Mouse (Mus musculus) mouse trophoblast stem cell (cell line): ENCODE results near the gene Dazl.
"Not testable (repeated sequence)": the region's sequence is repeated elsewhere in the genome, so short reads cannot be mapped to it uniquely, and the experiment has no call there.

Source experiments
- in situ Hi-C, 2 experiments: fragments of 300-500 bp; cut with MseI, MboI; formaldehyde crosslinking; loops; 2 replicates in 1 of 2; 3 replicates in 1 of 2; pipeline ENCODE4 v1.15.1; 2025

Gene Dazl

DNA sequence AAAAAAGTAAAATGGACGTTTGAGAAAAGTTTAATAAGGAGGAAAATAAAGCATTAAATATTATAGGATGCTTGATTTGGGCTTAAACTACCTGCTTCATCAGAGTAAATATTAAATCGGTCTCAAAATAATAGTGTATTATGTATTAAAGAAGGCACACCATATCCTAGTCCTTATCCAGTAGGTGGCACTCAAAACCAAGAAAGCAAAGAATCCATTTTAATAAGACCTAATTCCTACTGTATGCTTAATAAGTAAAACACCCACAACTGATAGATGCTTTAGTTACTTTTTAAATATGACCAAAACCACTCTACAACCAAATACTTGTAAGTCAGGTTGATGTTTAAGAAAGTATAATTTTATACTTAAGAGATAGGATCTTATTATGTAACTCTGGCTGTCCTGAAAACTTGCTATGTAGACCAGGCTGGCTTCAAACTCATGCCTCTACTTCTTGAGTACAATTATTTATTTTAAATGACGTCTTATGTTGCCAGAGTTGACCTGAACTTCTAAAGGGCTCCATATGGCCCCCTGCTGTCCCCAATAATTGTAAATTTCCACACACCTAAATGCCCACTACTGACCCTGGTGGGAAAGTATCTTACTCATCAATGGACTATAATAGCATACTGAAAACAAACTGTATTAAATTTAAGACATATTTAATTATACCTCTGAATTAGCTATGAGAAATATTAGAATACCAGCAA, 1.8 kb downstream of the Dazl start:
- in situ Hi-C loops, result loop anchor here in 1 of 2 experiments (25.0 kb wide), 1 partner anchor 496 kb away; no protein-coding TSS in a partner anchor

DNA sequence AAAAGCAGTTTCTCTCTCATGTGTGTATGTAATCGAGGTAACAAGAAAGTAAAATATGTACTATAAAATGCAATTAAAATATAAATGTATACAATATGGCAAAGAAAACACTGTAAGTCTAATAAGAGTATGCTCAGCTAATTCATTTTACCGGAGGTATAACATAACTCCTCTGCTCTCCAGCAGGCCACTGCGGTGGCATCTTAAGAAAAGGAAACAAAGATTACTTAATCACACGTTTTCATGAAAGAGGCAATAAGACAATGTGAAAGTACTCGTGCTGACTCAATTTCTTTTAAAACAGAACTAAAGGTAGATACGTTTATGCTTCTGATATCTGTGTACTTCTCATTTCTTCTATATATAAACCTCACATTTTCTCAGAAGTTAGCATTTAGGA, 8.6 kb downstream of the Dazl start:
- in situ Hi-C loops, result loop anchor here in 1 of 2 experiments (25.0 kb wide), 1 partner anchor 502 kb away; no protein-coding TSS in a partner anchor

DNA sequence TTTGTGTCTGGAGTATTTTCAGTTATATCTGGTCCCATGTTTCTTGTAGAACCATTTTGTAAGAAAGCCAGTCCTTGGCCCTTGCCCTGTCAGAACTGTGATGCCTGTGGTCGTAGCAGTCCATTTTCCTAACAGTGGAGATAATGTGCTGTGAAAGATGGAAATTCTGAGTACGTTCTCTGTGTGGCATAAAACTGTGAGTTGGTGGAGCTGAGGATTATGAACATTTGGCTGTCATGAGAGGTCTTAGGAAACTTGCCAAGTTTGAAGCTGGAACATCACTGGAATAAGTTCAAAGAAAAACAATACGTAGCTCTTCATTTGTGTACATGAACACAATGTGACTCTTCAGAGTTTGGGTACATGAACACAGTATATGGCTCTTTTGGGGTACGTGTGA, 31.8 kb downstream of the Dazl start:
- in situ Hi-C loops, result not testable (repeated sequence)

DNA sequence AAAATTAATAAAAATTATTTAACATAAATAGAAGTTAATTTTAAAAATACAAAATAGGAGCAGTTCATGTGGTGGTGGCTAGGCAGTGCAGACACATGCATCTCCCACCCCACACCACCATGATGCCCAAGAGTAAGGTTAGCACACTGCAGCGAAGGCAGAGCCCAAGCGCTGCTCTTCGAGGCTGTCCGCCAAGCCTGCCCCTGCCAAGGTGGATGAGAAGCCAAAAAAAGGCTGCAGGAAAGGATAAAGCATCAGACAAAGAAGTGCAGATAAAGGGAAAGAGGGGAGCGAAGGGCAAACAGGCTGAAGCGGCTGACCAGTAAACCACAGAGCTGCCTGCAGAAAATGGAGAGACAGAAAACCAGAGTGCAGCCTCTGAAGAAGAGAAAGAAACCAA, 32.6 kb downstream of the Dazl start:
- in situ Hi-C loops, result no loop called here

DNA sequence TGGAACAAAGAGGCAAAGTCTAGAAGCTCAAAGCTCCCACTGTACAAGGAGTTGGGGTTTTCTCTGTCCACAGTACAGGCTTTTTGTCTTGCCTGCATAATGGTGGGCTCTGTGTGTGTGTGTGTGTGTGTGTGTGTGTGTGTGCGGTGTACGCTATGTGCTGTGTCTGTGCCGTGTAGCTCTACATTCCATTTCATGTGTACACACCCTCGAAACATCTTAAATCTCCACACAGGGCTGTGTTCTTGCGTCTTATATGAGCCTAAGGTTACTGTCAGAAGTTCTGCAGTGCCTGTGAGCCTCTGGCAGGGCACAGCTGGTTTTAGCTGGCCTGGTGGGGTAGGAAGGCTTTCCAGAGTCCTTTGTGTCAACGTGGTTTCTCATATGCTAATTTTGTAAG, 46.8 kb downstream of the Dazl start:
- in situ Hi-C loops, result no loop called here

DNA sequence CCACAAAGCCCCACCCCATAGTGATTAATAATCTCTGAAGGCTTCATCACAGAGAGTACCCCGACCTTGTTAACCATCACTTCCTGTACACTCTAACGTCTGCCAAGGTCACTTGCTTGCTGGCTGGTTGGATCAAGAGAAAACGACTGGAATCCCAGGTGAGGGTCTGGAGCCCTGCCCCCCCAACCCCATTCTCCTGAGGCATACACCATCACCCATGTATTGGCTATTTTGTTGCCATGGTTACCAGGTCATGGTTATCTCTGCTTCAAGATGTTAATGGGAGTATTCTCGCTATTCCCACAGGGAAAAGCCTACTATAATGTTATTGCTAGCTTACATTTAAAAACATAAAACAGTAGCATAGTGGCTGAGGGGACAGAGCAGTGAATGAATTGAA, 48.8 kb downstream of the Dazl start:
- in situ Hi-C loops, result no loop called here

DNA sequence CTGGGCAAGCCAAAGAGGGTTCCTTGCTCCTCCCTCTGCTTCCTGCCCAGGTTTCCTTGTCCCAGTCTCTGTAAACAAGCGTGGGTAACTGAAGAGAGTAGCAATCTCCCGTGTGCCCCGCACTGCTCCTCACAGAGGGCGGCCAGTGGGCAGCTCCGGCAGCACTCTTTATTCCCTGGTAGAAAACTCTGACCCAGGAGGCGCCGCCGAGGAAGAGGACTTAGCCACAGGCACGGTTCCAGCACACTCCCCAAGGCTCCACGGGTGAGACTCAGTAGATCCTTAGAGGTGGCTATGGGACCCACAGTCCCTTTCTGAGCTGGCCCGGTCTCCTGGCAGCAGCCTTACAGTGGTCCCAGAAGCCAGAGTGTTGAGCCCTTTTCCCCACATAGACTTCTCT, 50.1 kb downstream of the Dazl start:
- in situ Hi-C loops, result no loop called here

DNA sequence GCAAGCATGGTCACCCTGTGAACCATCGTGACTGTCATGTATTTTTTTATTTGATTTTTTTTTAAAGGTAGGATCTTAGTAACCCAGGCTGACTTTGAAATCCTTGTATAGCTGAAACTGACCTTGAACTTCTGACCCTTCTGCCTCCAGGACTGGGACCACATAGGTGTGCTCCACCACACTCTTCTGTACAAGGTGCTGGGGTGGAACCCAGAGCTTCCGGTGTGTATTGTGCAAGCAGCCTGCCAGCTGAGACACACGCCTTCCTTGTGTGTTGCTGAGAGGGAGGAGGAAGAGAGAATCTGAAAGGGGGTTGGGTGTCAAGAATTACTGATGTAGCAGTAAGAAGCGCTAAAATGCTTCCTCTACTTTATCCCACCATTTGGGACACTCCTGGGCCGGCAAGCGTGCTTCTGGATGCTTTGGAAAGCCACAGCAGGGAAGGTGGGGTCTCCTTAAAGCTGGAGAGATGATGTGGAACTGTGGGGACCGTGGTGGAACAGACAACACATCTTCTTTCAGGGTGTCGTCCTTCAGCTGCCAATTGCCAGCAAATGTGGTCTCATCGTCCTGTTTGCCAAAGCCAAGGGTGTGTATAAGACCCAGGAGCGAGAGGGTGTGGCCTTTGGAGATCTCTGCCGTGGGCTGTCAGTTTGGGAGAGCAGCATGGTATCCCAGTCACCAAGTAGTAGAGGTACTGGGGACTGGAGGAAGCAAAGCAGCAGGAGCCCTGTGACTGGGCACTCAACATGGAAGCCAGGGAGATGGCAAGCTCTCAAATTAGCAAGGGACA, 55.4 kb downstream of the Dazl start:
- in situ Hi-C loops, result loop anchor here (5.0 to 10.0 kb wide), 2 partner anchors 283 to 286 kb away; no protein-coding TSS in a partner anchor

DNA sequence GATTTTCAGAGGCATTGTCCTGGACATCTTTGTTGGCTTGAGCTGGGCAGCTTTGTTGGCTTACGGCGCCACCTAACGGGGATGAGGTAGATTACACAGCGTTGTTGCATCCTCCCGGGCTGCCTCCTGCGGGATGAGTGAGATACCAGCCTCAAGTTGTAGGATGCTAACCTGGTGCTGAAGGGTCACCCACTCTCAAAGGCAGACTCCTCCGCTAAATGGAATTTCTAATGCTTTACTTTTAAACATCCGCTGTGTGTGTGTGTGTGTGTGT, 56.1 kb downstream of the Dazl start:
- in situ Hi-C loops, result loop anchor here (5.0 to 10.0 kb wide), 2 partner anchors 283 to 285 kb away; no protein-coding TSS in a partner anchor

DNA sequence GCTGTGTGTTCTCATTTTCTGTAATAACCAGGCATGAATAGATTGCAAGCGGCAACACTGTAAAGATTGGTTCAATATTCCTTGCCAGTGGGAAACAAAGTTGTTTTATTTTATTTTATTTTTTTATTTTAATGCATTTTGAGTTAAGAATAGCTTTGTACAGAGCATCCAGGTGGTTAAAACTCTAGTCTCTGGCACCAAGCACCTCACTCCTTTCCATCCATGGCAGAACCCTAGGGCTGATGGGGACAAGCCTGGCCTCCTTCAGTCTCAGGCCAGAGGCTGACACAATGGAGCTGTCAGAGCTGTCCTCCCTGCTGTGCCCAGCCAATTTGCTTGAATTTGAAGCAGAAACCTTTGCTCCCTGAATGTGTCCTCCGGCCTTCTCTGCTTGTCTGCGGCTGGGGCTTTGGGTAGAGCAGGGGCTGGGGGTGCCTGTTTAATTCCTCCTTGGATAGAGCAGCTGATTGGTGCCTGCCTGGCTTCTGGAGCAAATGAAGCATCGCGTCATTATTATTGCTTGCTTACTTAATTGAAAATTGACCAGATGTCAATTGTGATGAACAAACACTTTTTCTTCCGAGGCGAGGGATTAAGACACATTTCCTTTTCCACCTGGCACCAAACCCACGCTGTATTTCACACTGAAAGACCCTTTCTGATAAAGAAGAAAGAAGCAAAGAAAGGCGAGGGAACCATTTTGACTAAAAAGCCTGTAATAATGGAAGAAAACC, 56.6 kb downstream of the Dazl start:
- in situ Hi-C loops, result loop anchor here (5.0 to 10.0 kb wide), 2 partner anchors 282 to 285 kb away; no protein-coding TSS in a partner anchor

DNA sequence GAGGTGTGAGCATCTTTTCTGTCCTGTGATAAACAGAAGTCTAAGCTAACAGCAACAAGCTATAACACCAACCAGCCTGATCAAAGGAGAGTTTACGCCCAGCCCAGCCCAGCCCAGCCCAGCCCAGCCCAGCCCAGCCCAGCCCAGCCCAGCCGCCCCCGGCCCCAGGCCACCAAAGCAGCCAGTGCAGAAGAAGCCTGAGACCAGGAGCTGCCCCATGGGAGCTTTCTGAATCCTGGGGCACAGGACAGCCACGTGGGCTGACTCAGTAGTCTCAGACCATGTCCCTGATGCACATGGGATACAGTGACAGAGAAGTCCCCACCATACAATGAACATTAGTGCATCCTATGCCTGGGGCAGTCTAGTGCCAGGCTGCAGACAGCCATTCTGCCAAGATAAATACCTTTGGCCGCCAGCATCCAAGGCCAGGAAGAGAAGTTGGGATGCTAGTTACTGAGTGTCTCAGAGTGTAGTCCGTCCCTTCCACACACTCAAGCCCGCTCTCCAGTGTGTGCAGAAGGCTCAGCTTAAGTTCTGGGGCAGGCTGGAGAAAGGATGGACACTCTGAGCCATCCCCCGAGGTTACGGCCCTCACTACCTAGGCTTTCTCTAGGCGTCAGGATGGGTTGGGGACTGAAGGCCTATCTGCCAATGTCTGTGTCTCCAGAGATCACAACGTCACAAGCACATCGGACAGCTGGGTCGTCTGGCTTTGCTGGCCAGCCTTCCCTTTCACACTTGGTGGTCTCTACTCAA, 57.3 kb downstream of the Dazl start:
- in situ Hi-C loops, result loop anchor here (5.0 to 10.0 kb wide), 2 partner anchors 281 to 284 kb away; no protein-coding TSS in a partner anchor

DNA sequence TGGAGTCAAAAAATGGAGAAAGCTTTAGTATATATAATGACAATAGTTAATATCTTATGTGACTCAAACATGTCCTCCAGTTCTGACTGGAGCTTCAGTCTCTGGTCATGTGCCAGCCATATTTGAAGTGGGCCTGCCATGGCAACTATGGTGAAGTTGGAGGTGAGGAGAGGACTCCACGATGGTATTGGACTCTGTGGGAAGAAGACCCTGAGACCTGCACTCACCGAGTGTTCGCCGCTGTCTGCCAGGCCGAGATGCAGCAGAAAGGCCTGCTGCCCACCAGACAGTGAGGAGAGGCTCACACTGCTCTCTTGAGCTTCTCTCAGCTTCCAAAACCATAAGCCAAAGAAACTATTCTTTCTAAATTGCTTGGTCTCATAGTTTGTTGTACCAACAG, 59.5 kb downstream of the Dazl start:
- in situ Hi-C loops, result loop anchor here in 1 of 2 experiments (10.0 kb wide), 1 partner anchor 279 kb away; no protein-coding TSS in a partner anchor

DNA sequence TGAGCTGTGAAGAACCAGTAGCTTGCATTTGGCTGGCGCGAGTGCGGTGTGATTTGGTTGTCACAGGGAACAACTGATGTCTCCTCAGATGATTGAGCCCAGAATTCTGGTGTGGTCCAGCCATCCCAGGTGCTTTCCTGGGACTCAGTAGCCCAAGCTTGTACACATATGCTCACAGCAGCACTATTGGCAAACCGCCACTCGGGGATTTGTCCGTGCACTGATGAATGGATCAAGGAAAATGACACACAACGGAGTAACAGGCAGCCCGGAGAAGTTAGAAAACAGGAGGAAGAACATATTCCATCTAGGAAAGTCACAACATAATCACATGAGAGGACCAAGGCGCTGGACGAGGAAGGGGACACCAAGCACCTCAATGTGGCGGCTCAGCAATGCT, 60.6 kb downstream of the Dazl start:
- in situ Hi-C loops, result loop anchor here in 1 of 2 experiments (10.0 kb wide), 1 partner anchor 278 kb away; no protein-coding TSS in a partner anchor

DNA sequence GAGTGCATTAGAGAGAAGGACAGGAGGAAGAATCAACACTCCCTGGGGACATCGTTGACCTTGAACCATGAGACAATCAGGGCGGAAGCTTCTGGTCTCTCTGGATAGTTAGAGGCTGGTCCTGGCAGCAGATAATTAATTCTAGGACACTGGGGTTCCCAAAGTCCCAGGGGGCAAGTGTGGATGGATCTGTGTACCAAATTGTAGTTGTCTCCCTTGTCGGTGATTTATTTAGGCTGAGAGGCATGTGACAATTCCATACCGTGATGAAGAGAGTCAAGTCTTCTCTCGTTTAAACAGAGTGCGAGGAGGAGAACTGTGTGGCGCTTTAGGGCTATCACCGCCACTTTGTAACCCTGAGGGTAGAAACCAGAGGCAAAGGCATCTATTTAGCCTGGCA, 62.2 kb downstream of the Dazl start:
- in situ Hi-C loops, result loop anchor here in 1 of 2 experiments (10.0 kb wide), 1 partner anchor 276 kb away; no protein-coding TSS in a partner anchor

DNA sequence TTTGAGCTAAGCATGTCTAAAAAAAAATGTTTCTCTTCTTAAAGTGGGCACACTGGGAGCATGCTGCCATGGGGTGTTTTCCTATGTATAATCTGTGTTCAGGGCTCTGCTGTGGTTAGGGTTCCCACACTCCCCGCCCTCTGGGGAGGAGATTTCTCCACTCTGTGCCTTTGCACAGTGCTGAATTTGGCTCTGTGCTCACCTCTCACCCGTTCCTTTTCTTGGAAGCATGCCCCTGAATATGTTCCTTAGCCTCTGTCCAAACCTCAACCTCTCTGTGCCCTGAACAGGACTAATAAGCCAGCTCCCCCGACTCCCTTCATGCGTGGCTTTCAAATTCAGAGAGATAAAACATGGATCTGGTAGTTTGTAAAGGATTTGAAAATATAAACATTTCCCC, 63.9 kb downstream of the Dazl start:
- in situ Hi-C loops, result no loop called here
